Mouse (Mus musculus): ENCODE data around the gene Gm10392. TPM values are rescaled to one million over a fixed set of nuclear protein-coding genes. Genes with fewer than 3 reads are reported as not detected.

Gene Gm10392
- total and polyA plus RNA-seq, 3 experiments: 0.10 to 0.27 TPM; not detected in 1

- Histone ChIP-seq H3K79me2 (ENCODE audit: control insufficient read depth, insufficient read depth, low read length, poor library complexity) (peaks cover 10% of the 10 kb centered on the region; the same call in 1 of the 2 replicates), H3K27ac (ENCODE audit: control insufficient read depth, low read depth, low read length) (no peak overlapping the region), H3K9ac (ENCODE audit: control insufficient read depth, low read depth, low read length, poor library complexity, severe bottlenecking) (no peak overlapping the region), H3K27me3 (ENCODE audit: control insufficient read depth in 1 of 2, insufficient read depth in 2 of 2, low read length in 2 of 2) (no peaks in the 10 kb centered on the region), H3K9me3 (replicated peaks; ENCODE audit: insufficient read depth, low read length) (no peaks in the 10 kb centered on the region), H3K4me3 (ENCODE audit: control insufficient read depth in 1 of 2, insufficient read depth in 1 of 2, low read depth in 2 of 2, low read length in 2 of 2) (no peak overlapping the region), H3K4me1 (ENCODE audit: control insufficient read depth in 1 of 2, insufficient read depth in 2 of 2, low read length in 2 of 2) (no peaks in the 10 kb centered on the region), H3K36me3 (ENCODE audit: control insufficient read depth in 1 of 2, insufficient read depth in 2 of 2, low read length in 2 of 2) (peaks cover 0 to 1% of the 10 kb centered on the region in 2 experiments; a peak in 1 of 4 replicates)
- TF ChIP-seq MAX (IDR thresholded peaks at IDR 0.05; ENCODE audit: low read length) (no peak), HCFC1 (IDR thresholded peaks at IDR 0.05; ENCODE audit: low read depth, low read length) (no peak), MYB (IDR thresholded peaks at IDR 0.05; ENCODE audit: low read depth, low read length) (no peak), GABPA (IDR thresholded peaks at IDR 0.05; ENCODE audit: low read depth, low read length) (no peak), ZNF384 (IDR thresholded peaks at IDR 0.05; ENCODE audit: low read depth, low read length) (no peak), MAZ (IDR thresholded peaks at IDR 0.05; ENCODE audit: low read depth, low read length) (no peak)
- no peak for DNase-seq (ENCODE audit: low read depth, low spot score)
These were observed 16.5 kb downstream of the Gm10392 start for GRCm38 (mm10) chr11:77502481-77502880.

DNA sequence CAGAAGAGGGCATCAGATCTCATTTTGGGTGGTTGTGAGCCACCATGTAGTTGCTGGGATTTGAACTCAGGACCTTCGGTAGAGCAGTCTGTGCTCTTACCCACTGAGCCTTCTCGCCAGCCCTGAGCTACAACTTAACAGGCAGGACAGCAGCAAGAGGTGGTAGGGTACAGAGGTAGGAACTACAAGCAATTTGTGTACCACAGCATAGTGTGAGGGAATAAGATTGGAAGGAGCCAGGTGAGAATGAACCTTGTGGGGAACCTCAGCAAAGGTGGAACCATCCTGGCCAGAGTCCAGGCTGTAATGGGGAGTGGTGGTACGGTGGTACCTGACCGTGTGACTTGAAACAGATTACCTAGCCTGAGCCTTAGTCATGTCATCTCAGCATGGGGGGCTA, 17.0 kb downstream of the Gm10392 start:
- H3K79me2 ChIP-seq (ENCODE audit: control insufficient read depth, insufficient read depth, low read length, poor library complexity): peaks cover 14% of the 10 kb centered on the region; the same call in 1 of the 2 replicates
- H3K27ac ChIP-seq (ENCODE audit: control insufficient read depth, low read depth, low read length): no peak overlapping the region
- no peak for DNase-seq (ENCODE audit: low read depth, low spot score)
- H3K9me3 ChIP-seq (replicated peaks; ENCODE audit: insufficient read depth, low read length): no peaks in the 10 kb centered on the region
- TF ChIP-seq MAX (IDR thresholded peaks at IDR 0.05; ENCODE audit: low read length): no peak
- no peak for TF ChIP-seq MAZ (IDR thresholded peaks at IDR 0.05; ENCODE audit: low read depth, low read length)
- no peak for TF ChIP-seq EP300 (IDR thresholded peaks at IDR 0.05; ENCODE audit: low read depth in 1 of 2, low read length in 2 of 2)
- no peak for TF ChIP-seq ZNF384 (IDR thresholded peaks at IDR 0.05; ENCODE audit: low read depth, low read length)
- TF ChIP-seq JUND (IDR thresholded peaks at IDR 0.05; ENCODE audit: low read depth, low read length): no peak
- no peak for TF ChIP-seq HCFC1 (IDR thresholded peaks at IDR 0.05; ENCODE audit: low read depth, low read length)
- TF ChIP-seq ZC3H11A (IDR thresholded peaks at IDR 0.05; ENCODE audit: low read depth, low read length): no peak
- TF ChIP-seq GABPA (IDR thresholded peaks at IDR 0.05; ENCODE audit: low read depth, low read length): no peak
- no peak for TF ChIP-seq GATA1 (IDR thresholded peaks at IDR 0.05; ENCODE audit: low read depth, low read length)
- TF ChIP-seq SIN3A (IDR thresholded peaks at IDR 0.05; ENCODE audit: low read length): no peak
- TF ChIP-seq MYB (IDR thresholded peaks at IDR 0.05; ENCODE audit: low read depth, low read length): no peak
- no peak for TF ChIP-seq USF1 (IDR thresholded peaks at IDR 0.05; ENCODE audit: low read depth, low read length)
- no peaks in the 10 kb centered on the region for H3K4me1 ChIP-seq (ENCODE audit: control insufficient read depth in 1 of 2, insufficient read depth in 2 of 2, low read length in 2 of 2)
- no peak overlapping the region for H3K9ac ChIP-seq (ENCODE audit: control insufficient read depth, low read depth, low read length, poor library complexity, severe bottlenecking)
- peaks cover 0 to 1% of the 10 kb centered on the region in 2 experiments; a peak in 1 of 4 replicates for H3K36me3 ChIP-seq (ENCODE audit: control insufficient read depth in 1 of 2, insufficient read depth in 2 of 2, low read length in 2 of 2)
- no peak overlapping the region for H3K4me3 ChIP-seq (ENCODE audit: control insufficient read depth in 1 of 2, insufficient read depth in 1 of 2, low read depth in 2 of 2, low read length in 2 of 2)
- H3K27me3 ChIP-seq (ENCODE audit: control insufficient read depth in 1 of 2, insufficient read depth in 2 of 2, low read length in 2 of 2): no peaks in the 10 kb centered on the region

DNA sequence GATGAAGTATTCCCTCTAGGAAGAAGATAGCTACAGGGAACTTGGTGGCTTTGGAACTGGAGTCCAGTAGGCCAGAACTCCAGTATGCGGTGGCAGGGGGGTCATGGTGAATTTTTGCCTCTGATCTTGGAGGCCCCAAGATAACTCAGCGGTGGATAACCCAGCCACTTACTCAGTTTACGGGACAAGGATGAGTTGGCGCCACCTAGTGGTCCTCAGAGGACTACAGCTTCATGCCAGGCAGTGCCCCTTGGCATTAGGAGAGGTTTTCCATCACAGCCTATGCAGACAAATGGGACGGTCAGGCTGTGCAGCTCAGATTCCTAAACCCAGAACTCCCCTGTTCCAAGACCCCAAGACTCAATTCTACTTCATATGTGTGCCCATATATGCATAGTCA, 17.6 kb downstream of the Gm10392 start:
- Histone ChIP-seq H3K4me1 (ENCODE audit: control insufficient read depth in 1 of 2, insufficient read depth in 2 of 2, low read length in 2 of 2) (no peaks in the 10 kb centered on the region), H3K9me3 (replicated peaks; ENCODE audit: insufficient read depth, low read length) (no peaks in the 10 kb centered on the region), H3K79me2 (ENCODE audit: control insufficient read depth, insufficient read depth, low read length, poor library complexity) (peaks cover 17% of the 10 kb centered on the region; the same call in 1 of the 2 replicates), H3K4me3 (ENCODE audit: control insufficient read depth in 1 of 2, insufficient read depth in 1 of 2, low read depth in 2 of 2, low read length in 2 of 2) (no peak overlapping the region), H3K27me3 (ENCODE audit: control insufficient read depth in 1 of 2, insufficient read depth in 2 of 2, low read length in 2 of 2) (no peaks in the 10 kb centered on the region), H3K36me3 (ENCODE audit: control insufficient read depth in 1 of 2, insufficient read depth in 2 of 2, low read length in 2 of 2) (peaks cover 0 to 1% of the 10 kb centered on the region in 2 experiments; a peak in 1 of 4 replicates), H3K27ac (ENCODE audit: control insufficient read depth, low read depth, low read length) (no peak overlapping the region), H3K9ac (ENCODE audit: control insufficient read depth, low read depth, low read length, poor library complexity, severe bottlenecking) (no peak overlapping the region)
- peak; percentile 89 for DNase-seq (ENCODE audit: low read depth, low spot score)
- TF ChIP-seq CTCF (IDR thresholded peaks at IDR 0.05 in 2 of 3, conservative IDR thresholded peaks at IDR 0.05 in 1 of 3; ENCODE audit: control insufficient read depth in 1 of 3, insufficient read depth in 1 of 3, low read depth in 2 of 3, low read length in 3 of 3, poor library complexity in 1 of 3, severe bottlenecking in 1 of 3): peak; percentile 91 to 98 (median 95)
- no peak for TF ChIP-seq TBP (IDR thresholded peaks at IDR 0.05; ENCODE audit: low read depth, low read length)
- TF ChIP-seq ELF1 (IDR thresholded peaks at IDR 0.05; ENCODE audit: low read depth, low read length): no peak
- TF ChIP-seq SMC3 (IDR thresholded peaks at IDR 0.05; ENCODE audit: low read depth, low read length): peak; percentile 84
- TF ChIP-seq BHLHE40 (IDR thresholded peaks at IDR 0.05; ENCODE audit: borderline replicate concordance, low read depth, low read length): no peak
- no peak for TF ChIP-seq NELFE (IDR thresholded peaks at IDR 0.05; ENCODE audit: low read depth, low read length)
- no peak for TF ChIP-seq NRF1 (IDR thresholded peaks at IDR 0.05; ENCODE audit: insufficient read depth, low read depth, low read length, poor library complexity, severe bottlenecking)
- no peak for TF ChIP-seq MEF2A (IDR thresholded peaks at IDR 0.05; ENCODE audit: extremely low read depth, insufficient replicate concordance, low read depth, low read length, poor library complexity, severe bottlenecking)
- peak; percentile 59 for TF ChIP-seq RAD21 (IDR thresholded peaks at IDR 0.05; ENCODE audit: low read depth, low read length)
- TF ChIP-seq ZNF384 (IDR thresholded peaks at IDR 0.05; ENCODE audit: low read depth, low read length): no peak
- TF ChIP-seq RCOR1 (IDR thresholded peaks at IDR 0.05; ENCODE audit: low read depth, low read length): no peak
- TF ChIP-seq CHD1 (IDR thresholded peaks at IDR 0.05; ENCODE audit: low read depth, low read length): no peak
- peak; percentile 31; the same call in 1 of the 2 replicates for TF ChIP-seq ZC3H11A (IDR thresholded peaks at IDR 0.05; ENCODE audit: low read depth, low read length)
- no peak for TF ChIP-seq POLR2AphosphoS5 (IDR thresholded peaks at IDR 0.05; ENCODE audit: borderline replicate concordance, low read depth, low read length)
- TF ChIP-seq SIN3A (IDR thresholded peaks at IDR 0.05; ENCODE audit: low read length): no peak
- TF ChIP-seq JUND (IDR thresholded peaks at IDR 0.05; ENCODE audit: low read depth, low read length): no peak
- TF ChIP-seq GABPA (IDR thresholded peaks at IDR 0.05; ENCODE audit: low read depth, low read length): no peak
- no peak for TF ChIP-seq MAZ (IDR thresholded peaks at IDR 0.05; ENCODE audit: low read depth, low read length)
